Mouse (Mus musculus) ovary, postnatal 36 days (tissue): ENCODE data around the gene Ifngr2.
A peak's percentile ranks its signal among the peaks of the same experiment; 100 is the strongest.
"Not testable (repeated sequence)": the region's sequence is repeated elsewhere in the genome, so short reads cannot be mapped to it uniquely, and the experiment has no call there.

Experiments used
- DNase-seq: peaks from one replicate; pipeline ENCODE4 v3.0.0; 2022; ENCODE audit warnings: low spot score, mixed read lengths

The Ifngr2 gene

GRCm38 (mm10) chr16:91546836-91547741 is at the start of gene Ifngr2:
Gene Ifngr2, plus strand, starts transcription at chr16:91547072.
- DNase-seq: peak; percentile 79

GRCm38 (mm10) chr16:91498041-91498440 is 48.8 kb upstream of the Ifngr2 start:
- DNase-seq: no peak

DNA sequence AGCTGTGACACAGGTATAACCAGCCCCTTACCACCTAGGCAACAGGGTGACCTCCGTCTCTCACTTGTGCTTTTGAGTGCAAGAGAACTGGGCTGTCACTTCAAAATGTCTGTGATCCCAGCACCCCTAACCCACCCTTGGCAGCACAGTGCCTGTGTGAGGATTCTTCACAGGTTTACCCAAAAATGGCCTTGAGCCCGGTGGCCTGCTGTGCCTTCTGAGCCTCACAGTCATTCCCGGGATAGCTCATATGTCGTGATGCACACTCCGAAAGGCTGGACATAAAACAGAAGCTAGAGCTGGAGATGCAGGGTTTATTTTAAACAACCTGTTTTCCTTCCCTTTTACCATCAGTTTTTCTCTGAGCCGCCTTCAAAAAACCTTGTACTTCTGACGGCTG is 42.2 kb upstream of the Ifngr2 start:
- no peak for DNase-seq

- DNase-seq: no peak
Observed at GRCm38 (mm10) chr16:91505116-91505601, 41.7 kb upstream of the Ifngr2 start.

DNA sequence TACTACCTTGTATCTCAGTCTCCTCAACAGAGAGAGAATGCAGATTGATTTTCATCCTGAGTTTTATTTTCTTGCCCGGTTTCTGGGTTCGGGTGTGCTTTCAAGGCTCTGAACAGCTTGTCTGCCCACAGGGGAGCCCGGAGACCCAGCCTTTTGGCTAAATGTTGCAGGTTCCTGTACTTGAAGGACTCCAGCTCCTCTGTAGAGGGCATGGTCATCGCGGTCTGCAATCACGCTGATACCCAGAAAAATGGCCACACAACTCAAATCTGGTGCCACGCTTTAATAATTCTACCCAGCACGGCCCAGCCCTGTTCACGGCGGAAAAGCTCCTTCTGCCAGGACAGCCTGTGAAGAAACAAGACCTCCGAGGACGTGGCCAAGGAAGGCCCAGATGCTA is 40.5 kb upstream of the Ifngr2 start:
- no peak for DNase-seq

DNA sequence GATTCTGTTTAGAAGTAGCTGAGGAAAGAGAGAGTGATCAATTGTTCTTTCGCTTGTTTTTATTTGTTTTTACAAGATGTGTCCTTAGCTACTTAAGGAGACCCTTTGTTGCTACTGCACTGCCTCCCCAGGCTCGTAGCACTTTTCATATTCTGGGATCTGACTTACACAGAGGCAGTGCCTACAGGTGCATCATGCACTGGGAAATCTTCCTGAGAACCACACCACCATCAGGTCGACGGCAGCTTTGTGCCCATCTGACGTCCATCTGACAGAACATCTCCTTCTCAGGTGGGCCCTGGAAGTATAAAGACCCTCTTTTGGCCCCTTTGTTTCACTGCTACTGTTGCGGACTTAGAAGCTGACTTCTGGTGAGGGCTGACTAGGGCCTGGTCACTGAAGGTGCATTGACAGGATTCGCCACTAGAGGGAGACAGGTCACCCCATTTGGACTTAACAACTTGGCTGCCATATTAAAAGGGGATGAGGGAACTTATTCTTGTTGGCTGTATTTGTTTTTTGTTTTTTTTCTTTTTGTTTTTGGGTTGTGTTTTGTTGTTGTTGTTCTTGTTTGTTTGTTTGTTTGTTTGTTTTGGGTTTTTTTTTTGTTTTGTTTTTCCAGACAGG is 34.6 kb upstream of the Ifngr2 start:
- DNase-seq: peak; percentile 72

DNA sequence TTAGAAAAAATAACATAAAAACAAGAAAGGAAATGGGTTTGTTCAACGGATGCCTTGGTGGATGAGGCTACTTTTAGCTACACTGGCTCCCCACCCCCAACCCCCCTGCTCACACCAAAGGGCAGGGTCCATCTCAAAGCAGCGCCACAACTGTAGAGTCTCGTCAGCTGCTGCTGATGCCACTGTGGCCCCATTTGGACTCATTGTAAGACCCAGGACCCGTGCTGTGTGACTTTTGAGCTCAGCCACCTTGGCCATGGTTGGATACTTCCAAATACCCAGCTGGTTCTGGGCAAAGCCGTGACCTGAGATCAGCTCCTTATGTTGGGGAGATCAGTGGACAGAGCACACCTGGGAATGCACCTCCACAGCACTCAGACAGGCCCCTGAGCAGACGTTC is 33.8 kb upstream of the Ifngr2 start:
- no peak for DNase-seq

DNA sequence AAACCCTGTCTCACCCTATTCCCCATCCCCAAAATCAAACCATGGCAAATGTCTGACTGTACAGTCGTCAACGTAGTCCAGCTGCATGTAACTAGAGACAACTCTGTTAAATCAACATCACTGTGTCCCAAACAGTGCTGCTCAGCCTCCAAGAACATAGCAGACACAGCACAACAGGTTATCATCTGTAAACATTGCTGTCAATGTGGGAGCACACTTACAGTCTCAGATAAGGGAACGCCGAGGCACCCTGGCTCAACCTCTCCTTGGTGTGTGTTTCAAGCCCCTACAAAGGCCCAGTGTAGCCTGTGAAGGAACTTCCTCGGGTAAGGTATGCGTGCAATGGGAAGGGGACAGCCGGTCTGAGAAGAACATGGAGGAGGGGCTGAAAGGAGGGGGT is 29.9 kb upstream of the Ifngr2 start:
- no peak for DNase-seq

DNA sequence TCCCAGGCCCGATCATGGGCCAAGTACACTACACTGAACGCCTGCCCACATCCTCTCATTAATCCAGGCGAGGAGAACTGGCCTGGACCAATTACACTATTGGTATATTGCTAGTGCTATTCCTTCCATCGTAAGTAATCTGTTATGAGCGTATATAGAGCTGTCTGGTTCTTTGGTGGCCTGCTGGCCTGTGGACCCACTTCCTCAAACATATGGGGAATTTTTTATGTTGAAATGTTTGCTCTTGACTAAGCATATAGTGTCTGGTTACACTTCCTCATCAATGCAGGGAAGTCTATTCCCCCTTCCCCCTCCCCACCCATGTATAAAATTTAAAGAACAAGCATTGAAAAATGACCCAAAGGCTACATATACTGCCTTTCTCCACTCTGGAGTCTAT is 24.8 kb upstream of the Ifngr2 start:
- DNase-seq: no peak

- no peak for DNase-seq
Observed at GRCm38 (mm10) chr16:91522479-91523309, 24.2 kb upstream of the Ifngr2 start.

GRCm38 (mm10) chr16:91524206-91524605 is 22.7 kb upstream of the Ifngr2 start:
- no peak for DNase-seq

- no peak for DNase-seq
Observed at GRCm38 (mm10) chr16:91526274-91526673, 20.6 kb upstream of the Ifngr2 start.

DNA sequence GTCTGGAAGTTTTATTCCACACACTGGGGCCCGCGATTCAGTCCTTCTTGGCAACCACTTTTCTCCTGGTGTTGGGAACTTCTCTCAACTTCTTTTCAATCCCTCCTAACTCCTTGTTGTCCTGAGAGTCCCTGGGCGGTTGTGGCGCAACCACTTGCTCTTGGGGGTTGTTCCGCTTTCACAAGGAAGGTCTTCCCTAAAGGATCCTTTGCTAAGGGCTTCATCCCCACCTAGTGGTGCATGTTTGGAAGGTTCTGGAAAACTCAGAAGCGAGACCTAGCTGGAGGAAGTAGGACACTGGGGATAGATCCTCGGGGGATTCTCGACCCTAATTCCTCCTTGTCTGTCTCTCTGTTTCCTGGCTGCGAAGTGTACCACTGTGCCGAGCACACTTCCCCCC is 19.8 kb upstream of the Ifngr2 start:
- no peak for DNase-seq

- DNase-seq: no peak
Observed at GRCm38 (mm10) chr16:91527500-91527899, 19.4 kb upstream of the Ifngr2 start.

GRCm38 (mm10) chr16:91528578-91528977 is 18.3 kb upstream of the Ifngr2 start:
- DNase-seq: no peak

- not testable (repeated sequence) for DNase-seq
Observed at GRCm38 (mm10) chr16:91530830-91531229, 16.0 kb upstream of the Ifngr2 start.

GRCm38 (mm10) chr16:91531856-91532255 is 15.0 kb upstream of the Ifngr2 start:
- DNase-seq: no peak

DNA sequence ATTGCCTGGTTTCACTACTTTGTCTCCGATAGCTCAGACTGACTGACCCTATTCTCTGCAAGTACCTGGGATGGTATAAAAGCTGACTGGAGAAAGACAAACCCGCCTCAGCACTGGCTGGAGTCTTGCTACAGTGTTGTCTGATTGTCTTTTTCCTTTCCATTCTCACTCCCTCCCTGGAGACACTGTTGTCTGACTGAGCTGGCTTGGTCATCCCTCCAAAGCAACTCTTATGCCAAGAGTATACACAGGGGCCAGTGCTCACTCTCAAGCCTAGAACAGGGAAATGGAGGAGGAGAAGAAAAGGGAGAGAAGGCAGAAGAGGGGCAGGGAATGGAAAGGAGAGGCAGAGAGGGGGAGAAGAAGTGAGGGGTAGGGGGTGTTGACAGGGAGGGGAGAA is 14.4 kb upstream of the Ifngr2 start:
- DNase-seq: no peak

- DNase-seq: no peak
Observed at GRCm38 (mm10) chr16:91533097-91534001, 13.5 kb upstream of the Ifngr2 start.

GRCm38 (mm10) chr16:91534477-91534876 is 12.4 kb upstream of the Ifngr2 start:
- no peak for DNase-seq

GRCm38 (mm10) chr16:91534888-91535287 is 12.0 kb upstream of the Ifngr2 start:
- DNase-seq: no peak
